Mouse (Mus musculus): ENCODE data around the gene Gli2.

GRCm38 (mm10) chr1:118936108-118936507, 117.3 kb downstream of the Gli2 start:
- TF ChIP-seq CTCF (IDR thresholded peaks at IDR 0.05; ENCODE audit: low read depth, low read length) (no peak), POLR2A (IDR thresholded peaks at IDR 0.05; ENCODE audit: extremely low read depth, insufficient read depth, low read length) (no peak)

All from liver, adult 2 months (tissue).